14 mouse cellular contexts compared by ENCODE assay signal in genomic region chr9:95495038-95495437, GRCm38 (mm10).
"Had no signal": no experiment of that assay in that cellular context is flagged by ENCODE, and none has a peak within 500 bp of the region (broad histone marks: within the 10 kb centered on the region; RNA-seq: fewer than 3 reads in every experiment).

No protein-coding gene starts in this region.

- DNase-seq: lung, adult 18-20 months; lung, embryonic 14.5 days; lung, postnatal 10 days; thymus, adult 18-20 months; thymus, postnatal 14 days; thymus, postnatal 36 days had no signal

- H3K27ac ChIP-seq: liver, embryonic 14.5 days; macrophage; midbrain, embryonic 13.5 days; midbrain, embryonic 15.5 days; neural tube, embryonic 12.5 days; stomach, embryonic 15.5 days; stomach, postnatal 0 days had no signal

- H3K4me3 ChIP-seq: megakaryocyte, embryonic 14.5 days; midbrain, embryonic 13.5 days; midbrain, embryonic 15.5 days; neural tube, embryonic 12.5 days; stomach, embryonic 15.5 days had no signal
